Mouse (Mus musculus) cerebellum, postnatal 36 days (tissue): ENCODE measurements at regions not wholly inside any gene's neighbourhood (a gene's known extent, or its start where the extent isn't known, plus 50 kb on each side); places are given as distances from the start of the nearest gene placed in this dataset.

ENCODE experiments used
- DNase-seq, 2 experiments: peaks; one replicate each; pipeline ENCODE4 v3.0.0; 2021 to 2022; ENCODE audit warnings: mixed read lengths in 2 of 2

DNA sequence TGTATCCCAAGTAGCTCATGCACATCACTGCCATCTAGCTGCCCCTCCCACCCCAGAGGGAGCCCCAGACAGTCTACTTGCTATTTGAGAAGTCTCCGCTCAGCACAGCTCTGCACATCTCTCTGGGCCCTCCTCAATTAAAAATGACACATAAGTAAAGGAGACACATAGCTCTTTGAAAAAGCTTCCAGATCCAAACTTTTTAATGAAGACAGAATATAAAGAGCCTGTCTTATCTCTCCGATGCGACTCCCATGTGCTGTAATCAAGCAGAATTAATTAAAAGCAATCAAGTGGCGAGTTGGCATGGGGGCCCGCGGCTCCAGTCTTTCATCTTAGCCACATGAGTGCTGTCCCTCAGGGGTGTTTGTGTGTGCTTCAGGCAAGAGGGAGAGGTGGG is 144.6 kb upstream of the Gjb5 start:
- no peak for DNase-seq

DNA sequence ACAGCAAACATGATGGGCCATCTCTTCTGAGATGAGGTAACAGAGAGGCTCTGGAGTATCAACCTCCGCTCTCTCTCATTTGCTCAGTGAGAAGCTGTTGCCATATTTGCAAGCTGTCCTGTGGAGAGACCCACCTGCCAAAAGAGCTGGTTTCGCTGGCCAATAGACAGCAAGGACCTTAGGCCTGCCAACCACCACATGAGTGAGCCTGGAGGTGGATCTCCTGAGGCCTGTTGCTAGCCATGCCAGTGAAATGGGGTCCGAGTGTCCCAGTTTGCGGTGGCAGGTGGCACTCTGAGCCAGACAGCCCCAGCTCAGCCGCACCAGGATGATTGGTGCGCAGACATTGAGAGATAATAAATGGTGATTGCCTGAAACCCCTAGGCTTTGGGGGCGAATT is 143.9 kb upstream of the Gjb5 start:
- peak; percentile 37 to 45 for DNase-seq

DNA sequence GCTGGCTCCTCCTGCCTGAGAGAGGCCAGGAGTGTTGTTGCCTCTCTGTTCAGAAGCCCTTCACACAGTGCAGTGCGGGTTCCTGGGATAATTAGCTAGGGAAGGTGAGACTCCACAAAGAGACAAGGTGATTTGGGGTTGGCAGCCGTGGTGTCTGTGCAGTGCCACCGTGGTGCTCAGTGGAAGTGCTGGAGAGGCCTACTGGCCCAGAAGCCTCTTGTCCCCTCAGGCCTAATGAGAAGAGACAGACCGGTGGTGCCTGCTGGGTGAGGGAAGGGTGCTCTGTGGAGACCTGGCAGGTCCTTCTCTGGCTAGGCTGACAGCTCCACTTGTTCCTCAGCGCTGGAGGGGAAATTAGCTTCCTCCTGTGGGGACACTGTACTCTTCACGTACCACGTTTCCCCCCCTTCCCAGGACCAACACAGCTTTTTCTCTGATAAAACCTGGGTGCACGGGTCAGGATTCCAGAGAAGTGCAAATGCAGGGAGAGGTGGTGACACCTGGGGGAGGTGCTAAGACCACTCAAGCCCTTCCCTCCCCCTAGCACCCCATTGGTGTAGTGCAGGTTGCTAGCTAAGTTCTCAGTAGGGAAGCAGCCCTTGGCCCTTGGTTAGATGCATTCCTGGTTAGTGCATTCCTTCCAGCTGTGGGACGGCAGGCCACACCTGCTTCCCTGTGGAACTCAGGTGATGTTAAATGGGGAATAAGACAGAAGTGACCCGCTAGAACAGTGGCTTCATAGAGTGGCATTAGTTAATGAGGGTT is 129.2 kb upstream of the Gjb5 start:
- peak; percentile 44 to 48 for DNase-seq

DNA sequence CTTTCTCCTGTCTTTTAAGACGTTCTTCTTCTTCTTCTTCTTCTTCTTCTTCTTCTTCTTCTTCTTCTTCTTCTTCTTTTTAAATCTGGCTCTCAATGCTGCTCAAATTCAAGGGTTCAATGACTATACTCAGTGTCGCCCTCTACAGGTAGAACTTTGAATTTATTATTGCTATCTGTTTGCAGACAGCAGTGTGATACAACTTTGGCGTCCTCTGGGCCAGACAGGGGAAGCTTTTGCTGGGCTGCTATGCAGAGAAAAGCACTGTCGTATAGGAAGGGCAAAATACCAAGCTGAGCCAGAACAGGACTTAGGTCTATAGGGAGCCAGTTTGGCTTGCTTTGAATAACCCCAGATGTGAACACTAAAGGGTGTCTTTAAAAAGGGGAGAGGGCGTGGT is 127.3 kb upstream of the Gjb5 start:
- DNase-seq: no peak

DNA sequence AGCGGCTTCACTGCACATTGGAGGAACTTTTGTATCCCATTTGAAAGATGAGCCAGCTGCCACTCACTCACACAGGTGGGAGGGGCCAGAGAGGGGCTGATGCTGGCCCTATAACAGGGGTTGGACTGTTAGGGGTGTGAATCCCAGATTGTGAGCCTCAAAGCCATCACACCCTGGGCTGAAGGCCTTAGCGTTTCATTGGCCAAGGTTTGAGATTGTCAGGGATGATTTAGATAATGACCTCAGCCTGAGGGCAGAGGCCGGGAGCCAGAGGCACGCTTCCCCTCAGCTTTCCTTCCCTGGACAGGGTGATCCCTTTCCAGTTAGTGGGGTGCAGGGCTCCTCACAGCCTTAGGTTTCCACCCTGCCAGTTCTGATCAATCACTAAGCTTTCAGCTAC is 124.5 kb upstream of the Gjb5 start:
- no peak for DNase-seq

DNA sequence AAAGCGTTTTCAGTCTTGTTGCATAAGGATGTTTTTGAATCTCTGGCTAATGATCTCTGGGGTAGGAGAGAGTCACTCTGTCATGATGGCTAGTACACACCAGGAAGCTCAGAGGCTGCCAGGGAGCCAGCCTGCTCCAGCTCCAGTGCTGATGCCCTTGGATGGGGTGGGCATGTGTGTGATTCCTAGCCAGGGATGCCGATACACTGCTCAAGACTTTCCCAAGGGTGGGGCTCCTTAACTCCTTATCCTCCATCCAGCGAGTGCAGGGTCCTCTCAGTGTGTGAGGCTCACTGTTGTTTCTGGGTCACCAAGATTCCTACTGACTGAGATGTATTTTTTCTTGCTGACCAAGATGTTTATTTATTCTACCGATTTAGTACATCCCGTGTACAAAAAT is 122.4 kb upstream of the Gjb5 start:
- DNase-seq: no peak

DNA sequence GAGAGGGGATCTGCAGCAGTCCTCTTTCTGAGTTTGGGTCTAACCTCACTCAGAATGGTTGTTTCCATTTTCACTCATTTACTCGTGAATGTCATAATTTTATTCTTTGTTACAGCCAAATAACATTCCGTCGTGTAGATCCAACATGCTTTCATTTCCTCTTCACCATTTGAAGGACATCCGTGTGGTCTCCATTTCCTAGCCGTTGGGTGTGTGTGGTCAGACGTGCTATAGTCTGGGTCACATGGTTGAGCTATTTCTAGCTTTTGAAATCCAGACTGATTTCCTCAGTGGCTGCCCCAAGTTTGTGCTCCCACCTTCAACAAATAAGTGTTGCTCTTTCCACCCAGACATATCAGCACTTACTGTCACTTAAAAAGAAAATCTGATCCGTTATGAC is 111.9 kb upstream of the Gjb5 start:
- no peak for DNase-seq

DNA sequence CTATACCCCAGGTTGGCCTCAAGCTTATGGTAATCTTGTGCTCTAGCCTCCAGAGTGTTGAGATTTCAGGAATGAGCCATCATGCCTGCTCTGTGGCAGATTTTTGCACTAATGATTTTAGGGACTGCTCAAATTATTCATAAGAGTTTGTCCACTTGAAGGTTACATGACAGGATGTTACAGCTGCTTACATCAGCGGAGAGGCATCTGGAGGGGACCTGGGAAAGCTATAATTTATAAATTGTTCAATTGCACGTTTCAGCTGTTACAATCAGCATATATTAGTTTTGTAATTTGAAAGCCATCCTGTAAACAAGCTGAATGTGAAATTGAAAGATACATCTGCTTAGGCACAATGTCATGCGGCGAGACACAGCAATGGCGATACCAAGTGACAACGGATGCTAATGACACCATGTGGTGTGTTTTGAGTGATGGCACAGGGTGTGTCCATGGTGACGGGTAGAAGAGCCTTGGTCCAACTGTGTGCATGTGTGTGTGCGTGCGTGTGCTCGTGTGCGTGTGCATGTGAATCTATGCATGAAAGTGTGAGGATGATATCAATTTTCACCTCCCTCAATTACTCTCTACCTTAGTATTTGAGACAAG is 96.6 kb upstream of the Gjb5 start:
- no peak for DNase-seq

DNA sequence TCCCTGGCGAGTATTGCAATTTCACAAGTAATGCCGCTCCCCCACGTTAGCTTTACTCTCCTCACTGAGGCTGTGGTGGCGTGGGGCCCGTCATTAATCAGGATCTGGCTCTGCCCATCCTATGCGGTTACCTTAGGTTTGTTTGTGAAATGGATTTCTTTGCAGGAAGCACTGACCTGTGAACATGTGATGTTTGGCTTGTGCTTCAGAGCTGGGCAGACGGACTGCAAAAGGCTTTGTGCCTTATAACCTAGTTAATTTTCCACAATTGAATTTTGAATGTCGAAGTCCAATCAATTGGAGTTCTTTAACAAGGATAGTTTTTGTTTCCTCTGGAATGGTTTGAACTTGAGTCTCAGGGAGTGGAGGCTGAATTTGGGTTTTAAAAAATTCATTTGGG is 94.1 kb upstream of the Gjb5 start:
- DNase-seq: no peak

DNA sequence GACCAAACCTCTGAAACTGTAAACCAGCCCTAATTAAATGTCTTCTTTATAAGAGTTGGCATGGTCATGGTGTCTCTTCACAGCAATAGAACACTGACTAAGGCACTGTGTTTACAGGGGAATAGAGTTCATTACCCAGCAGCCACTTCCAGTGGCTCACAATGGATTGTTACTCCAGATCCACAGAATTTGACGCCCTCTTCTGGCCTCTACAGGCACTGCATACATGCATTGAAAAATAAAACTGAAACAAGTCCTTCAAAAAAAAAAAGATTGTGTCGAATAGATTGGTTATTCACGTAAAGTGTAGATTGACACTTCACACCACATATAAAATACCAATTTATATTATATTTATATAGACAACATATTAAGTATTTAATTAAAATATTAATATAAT is 87.3 kb upstream of the Gjb5 start:
- DNase-seq: no peak

DNA sequence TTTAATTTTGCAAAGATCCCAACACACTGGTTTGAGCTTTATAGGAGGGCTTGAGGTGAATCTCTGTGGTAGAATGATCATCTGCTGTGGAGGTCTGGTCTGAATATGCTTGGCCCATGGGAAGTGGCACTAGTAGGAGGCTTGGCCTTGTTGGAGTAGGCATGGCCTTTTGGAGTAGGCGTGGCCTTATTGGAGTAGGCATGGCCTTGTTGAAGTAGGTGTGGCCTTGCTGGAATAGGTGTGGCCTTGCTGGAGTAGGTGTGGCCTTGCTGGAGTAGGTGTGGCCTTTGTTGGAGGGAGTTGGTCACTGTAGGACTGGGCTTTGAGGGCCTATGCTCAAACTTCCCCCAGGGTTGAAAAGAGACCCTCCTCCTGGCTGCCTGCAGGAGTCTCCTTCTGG is 86.1 kb upstream of the Gjb5 start:
- no peak for DNase-seq

DNA sequence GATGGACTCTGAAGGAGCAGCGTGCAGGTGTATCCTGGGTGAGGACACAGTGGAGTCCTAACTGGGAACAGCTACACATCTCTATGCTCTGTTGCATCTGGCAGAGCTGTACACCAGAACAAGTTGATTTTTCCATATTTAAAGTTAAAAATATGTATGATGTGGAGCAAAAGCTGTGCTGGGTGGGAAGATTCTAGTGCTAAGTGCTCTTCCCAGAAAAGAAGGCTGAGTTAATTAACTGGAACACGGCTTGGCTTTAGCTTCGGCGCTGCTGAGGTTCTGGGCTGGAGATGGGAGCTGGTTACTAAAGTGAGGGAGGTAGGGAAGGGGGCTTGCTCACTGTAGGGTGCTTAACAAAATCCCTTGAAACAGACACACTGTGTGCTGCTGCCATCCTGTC is 84.0 kb upstream of the Gjb5 start:
- DNase-seq: no peak

DNA sequence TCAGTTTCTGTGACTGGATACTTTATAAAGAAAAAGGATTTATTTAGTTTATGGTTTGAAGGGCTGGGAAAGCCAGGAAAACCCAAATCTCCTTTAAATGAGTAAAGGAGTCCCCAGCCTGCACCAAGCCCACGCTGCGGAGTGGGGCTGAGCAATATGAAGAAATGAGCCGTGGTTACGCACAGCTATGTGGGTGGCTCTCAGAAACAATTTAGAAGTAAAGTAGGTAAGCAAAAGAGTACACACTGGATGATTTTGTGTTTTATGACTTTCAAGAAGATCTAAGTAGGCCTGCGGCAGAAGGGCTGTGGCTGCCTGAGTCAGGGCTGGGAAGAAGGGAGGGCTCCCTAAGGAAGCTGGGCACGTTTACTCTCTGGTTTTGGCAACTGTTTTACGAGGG is 82.6 kb upstream of the Gjb5 start:
- no peak for DNase-seq

DNA sequence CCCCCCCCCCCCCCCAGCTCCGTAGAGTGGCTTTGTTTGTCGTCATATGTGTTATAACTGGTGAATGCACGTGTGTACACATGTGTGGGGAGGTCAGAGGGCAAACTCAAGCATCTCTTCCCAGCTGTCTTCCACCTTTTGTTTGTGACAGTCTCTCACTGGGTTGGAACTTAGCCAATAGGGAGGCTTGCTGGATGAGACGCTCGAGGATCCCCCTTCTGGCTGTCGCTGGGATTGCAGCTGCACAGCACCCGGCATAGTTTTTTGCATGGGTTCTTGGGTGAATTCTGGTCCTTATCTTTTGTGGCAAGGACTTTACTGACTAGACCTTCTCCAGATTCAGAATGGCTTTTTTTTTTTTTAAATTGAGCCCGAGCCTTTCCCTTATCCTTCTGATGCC is 77.1 kb upstream of the Gjb5 start:
- peak; percentile 74 to 78 for DNase-seq

DNA sequence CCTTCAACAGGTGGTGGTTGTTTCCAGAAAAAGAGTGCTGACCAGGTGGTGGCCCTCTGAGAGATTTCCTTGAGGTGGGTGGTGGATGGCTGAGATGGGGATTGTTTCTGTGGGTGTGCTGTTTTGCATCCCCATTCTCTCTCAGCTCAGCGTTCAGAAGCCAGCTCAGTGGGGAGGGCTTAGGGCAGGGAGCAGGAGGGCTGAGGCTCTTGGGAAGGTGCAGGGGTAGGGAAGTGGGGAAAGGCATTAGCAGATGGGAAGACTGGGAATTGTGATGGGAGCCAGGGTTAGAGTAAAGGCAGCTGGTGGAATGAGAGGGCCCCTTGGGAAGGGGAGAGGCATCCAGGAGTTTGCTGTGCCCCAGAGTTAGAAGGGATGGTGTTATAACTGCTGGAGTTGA is 72.3 kb upstream of the Gjb5 start:
- no peak for DNase-seq

DNA sequence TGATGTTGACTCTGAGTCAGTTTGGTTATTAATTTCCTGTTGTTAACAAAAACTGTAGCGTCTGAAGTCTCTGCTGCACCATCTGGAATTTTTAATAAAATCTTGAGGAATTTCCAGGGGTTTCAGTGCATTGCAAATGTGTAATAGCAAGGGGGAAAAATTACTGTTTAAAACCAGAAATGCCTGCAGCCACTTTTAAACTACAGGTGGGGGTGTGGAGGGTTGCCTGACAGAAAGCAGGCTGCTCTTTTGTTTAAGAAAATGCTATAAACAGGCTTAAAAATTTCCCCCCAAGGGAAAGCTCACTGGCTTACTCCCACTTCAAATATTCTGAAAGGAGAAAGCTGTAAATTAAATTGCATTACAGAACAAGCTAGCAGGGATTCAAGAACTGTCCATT is 71.8 kb upstream of the Gjb5 start:
- no peak for DNase-seq

DNA sequence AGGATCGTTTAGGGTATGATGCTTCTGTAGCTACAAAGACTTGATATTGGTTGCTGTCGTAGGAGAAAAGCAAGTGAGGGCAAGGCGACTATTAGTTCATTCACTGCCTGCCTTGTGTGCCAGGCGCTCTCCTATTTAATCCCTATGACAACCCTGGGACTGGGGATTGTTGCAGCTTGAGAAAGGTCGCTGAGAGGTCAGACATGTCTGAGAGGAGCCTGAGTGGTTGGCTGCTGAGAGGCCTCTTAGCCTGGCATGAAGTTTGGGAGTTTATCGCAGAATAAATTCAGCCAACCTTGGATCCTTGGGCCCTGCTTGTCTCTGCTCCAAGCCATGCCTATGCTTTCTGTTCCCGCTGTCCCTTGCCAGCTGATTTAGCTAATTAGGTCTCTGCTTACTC is 65.9 kb upstream of the Gjb5 start:
- DNase-seq: no peak

DNA sequence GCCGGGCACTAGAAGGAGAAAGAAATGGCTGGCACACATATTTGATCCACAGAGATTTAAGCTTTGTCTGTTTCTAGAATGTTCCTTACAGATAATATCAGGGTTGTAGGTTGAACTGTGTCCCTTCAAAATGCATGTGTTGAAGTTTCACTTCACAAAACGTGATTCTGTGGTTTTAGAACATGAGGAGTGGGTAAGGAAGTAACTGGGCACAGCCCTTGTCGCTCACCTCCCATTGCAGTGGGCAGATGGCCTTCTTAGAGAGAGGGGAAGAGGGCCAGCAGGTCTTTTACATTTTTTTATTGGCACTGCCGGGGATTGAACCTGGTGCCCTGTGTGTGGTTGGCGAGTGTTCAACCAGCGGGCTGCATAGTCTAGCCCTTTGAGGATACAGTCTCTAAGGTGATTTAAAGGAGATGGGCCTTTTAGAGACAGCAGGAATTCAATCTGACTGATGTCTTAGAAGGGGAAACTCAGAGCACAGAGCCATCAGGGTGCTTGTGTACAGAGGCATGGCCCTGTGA is 64.0 kb upstream of the Gjb5 start:
- peak; percentile 51 to 53 for DNase-seq

DNA sequence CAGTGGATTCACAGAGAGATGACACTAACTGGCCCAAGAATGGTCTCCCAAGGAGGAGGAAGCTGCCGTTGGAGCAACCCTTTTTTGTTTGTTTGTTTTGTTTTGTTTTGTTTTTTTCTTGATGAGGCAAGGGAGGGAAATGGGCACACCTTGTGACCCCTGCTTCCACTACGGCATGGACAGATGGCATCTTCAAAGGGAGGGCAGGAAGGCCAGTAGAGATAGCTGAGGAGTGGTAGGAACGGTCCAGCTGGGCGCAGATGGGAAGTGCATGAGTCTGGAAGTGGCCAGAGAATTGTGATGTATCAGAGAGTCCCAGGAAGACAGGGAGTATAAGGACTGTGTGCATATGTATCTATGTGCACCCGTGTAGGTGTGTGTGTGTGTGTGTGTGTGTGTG is 63.1 kb upstream of the Gjb5 start:
- no peak for DNase-seq

DNA sequence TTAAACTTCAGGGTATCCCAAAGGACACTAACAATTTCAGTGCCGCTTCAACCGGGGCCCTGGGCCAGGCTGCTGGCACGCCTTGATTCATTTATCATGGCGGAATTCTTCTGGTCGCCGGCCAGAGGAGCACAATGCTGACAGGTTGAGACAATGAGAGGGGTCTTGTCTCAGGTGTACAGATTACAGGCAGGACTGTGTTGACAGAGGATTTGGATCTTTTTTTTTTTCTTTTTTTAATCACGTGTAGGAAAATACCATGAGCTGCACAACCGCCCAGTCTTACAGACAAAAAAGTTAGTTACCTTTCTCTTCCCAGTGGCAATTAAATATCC is 61.8 kb upstream of the Gjb5 start:
- no peak for DNase-seq

DNA sequence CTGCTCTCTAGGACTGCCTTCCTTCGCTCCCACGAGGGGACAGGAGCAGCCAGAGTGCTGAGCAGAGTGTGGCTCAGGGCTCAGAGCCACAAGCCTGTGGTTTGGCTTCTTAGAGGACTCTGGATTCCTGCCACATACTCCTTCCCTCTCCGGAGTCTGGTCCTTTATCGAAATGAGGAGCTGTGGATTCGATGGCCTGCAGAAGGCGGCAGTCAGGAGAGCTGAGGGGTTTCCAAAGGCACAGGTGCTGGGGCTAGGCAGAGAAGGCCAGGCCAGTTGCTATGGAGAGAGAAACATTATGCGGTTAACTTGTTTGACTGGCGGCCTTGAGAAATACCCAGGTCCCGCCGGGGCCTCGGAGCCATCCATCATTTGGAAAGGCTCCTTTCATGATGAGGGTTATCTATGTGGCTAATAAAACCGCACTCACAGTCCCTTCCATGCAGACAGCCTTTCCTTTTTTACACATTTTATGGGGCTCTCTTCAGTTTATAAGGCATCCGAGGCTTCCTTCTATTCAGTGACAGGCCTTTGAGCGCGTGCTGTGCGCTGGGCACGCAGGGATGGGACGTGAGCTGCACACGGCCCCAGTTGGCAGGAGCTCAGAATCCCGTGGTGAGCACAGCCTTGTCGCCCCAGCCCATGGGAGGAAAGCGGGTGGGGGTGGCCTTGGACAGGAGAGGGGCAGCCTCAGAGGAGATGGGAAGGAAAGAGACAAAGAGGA is 61.2 kb upstream of the Gjb5 start:
- DNase-seq: peak; percentile 73 to 76

DNA sequence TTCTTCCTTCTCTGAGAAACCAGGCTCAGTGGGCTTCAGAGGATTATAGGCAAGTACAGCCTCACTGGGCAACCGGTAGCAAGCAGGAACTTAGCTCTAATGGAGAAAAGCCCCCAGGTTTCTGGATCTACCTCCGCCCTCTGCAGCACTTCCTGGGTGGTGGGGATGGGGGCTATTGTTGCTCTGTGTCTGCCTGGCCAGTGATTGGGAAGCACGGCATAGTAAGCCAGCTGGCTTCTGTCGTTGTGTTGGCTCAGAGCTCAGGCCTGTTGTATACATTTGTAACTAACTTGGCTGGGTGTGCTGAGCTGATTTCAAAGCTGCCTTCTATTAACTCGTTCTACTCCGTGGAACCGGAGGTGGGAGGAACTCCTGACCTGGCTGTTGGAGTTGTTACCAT is 58.9 kb upstream of the Gjb5 start:
- DNase-seq: peak in 1 of 2 experiments; percentile 34

DNA sequence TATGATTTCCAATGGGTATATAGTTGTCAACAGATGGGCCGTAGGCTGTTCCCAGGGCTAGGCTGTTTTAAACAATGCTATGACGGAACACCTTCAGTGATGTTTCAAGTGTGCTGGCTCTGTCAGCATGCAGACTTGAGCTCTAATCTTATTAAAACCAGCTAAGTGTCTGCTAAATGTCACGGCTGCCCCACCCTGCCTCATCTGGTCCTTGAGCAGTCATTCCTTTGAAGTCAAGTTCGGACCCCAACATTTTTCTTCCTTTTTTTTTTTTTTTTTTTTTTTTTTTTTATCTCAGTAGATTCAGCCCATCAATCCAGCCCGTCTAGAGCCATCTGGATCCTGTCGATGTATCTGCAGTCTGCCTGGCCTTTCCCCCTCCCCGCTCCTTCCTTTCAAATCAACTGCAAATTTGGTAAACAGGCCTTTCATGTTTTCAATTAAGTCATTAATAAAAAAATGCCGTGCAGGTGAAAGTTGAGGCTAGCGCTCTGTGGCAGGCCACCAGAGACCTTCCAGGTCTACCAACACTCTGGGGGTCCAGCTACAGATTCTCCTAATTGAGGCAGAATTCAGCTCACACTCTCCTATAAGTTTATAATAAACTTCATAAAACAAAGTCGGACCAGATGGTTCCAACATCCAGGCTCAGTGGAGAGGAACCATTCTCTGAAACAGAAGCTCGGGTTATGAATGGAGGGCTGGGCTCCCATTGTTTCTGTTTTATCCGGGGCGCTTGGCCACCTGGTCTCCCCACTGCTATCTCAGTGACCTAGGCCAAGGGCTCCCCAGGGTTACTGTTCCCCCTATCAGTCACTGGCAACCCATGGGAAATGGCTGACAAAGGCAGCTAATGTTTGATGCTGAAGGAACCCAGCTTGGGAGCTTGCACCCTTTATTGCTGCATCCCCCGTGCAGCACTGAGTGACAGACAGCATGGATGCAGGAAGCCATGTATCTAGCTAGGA is 56.3 kb upstream of the Gjb5 start:
- DNase-seq: no peak
